Mouse (Mus musculus) G1E (cell line): Measurements from ENCODE around the gene Nbeal1.

Source experiments
- CTCF ChIP-seq: IDR thresholded peaks from 2 replicates; pipeline ENCODE4 v1.5.1; 2012; ENCODE audit warnings: low read depth, low read length, inconsistent platforms, mixed read lengths
- GATA1 ChIP-seq: IDR thresholded peaks from 2 replicates; pipeline ENCODE4 v1.6.1; 2012; ENCODE audit warnings: borderline replicate concordance, low read length, inconsistent platforms, mixed read lengths
- GATA2 ChIP-seq: IDR thresholded peaks from 2 replicates; pipeline ENCODE4 v1.6.1; 2012; ENCODE audit warnings: low read depth, low read length, inconsistent platforms, borderline replicate concordance
- POLR2AphosphoS5 ChIP-seq: IDR thresholded peaks from 2 replicates; pipeline ENCODE4 v1.6.1; 2012; ENCODE audit warnings: low read depth, low read length, inconsistent platforms; ENCODE audit not compliant: insufficient replicate concordance
- TAL1 ChIP-seq: conservative IDR thresholded peaks from 2 replicates; pipeline ENCODE4 v1.6.1; 2012; ENCODE audit warnings: low read depth, low read length, inconsistent platforms, mixed read lengths

DNA sequence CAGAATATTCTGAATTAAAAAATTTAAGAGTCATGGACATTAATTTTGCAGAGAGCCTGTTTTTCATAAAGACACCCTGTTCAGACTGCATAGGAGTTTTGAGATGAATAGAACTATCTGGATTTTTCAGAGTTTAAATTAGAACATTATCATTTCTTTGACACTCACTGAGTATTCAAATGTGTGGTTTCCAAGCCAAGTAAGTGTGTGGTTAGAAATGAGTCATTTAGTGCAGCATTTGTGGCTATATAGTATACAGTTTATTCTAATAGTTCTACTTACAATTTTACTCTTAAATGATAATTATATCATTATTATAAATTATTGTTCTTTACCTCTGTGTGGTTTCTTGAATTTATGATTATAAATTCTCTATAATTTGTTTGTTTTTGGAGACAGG lies 60.0 kb downstream of the Nbeal1 start:
- no peak for TF ChIP-seq CTCF
- TF ChIP-seq POLR2AphosphoS5: no peak
- TF ChIP-seq GATA1: no peak
- no peak for TF ChIP-seq TAL1
- TF ChIP-seq GATA2: no peak
